Mouse (Mus musculus): Measurements from ENCODE around the gene Josd1. TPM values are rescaled to one million over a fixed set of nuclear protein-coding genes. Genes with fewer than 3 reads are reported as not detected.

Gene Josd1
- polyA plus RNA-seq, 1 experiment = 64.3 TPM

- Histone ChIP-seq H3K4me1 (ENCODE audit: control insufficient read depth, insufficient read depth, low read length) (no peaks in the 10 kb centered on the region), H3K27ac (ENCODE audit: insufficient read depth, low read length) (no peak overlapping the region), H3K4me3 (ENCODE audit: insufficient read depth, low read length) (no peak overlapping the region)
- TF ChIP-seq POLR2A (IDR thresholded peaks at IDR 0.05; ENCODE audit: extremely low read depth, insufficient read depth, low read length) (no peak), CTCF (IDR thresholded peaks at IDR 0.05; ENCODE audit: extremely low read depth, insufficient read depth, low read length) (no peak)
These were observed 39.6 kb downstream of the Josd1 start for GRCm38 (mm10) chr15:79648130-79648529.

DNA sequence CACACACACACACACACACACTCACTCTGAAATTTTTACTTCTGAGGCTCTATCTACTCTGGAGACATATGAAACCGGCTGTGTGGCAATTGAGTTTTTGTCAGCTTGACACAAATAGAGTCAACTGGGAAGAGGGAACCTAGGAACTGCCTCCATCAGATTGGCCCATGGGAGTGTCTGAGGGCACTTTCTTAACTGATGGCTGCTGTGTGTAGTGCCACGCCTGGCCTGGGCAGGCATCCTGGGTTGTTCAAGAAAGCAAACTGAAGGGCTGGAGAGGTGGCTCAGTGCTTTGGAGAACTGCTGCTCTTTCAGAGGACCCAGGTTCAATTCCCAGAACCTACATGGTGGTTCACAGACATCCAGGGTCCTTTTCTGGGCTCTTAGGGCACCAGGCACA lies 42.2 kb downstream of the Josd1 start:
- TF ChIP-seq CTCF (IDR thresholded peaks at IDR 0.05; ENCODE audit: extremely low read depth, insufficient read depth, low read length) (no peak), POLR2A (IDR thresholded peaks at IDR 0.05; ENCODE audit: extremely low read depth, insufficient read depth, low read length) (no peak)
- peaks cover 3% of the 10 kb centered on the region; the same call in 1 of the 2 replicates for H3K4me1 ChIP-seq (ENCODE audit: control insufficient read depth, insufficient read depth, low read length)
- no peak overlapping the region for H3K4me3 ChIP-seq (ENCODE audit: insufficient read depth, low read length)
- H3K27ac ChIP-seq (ENCODE audit: insufficient read depth, low read length) = no peak overlapping the region

DNA sequence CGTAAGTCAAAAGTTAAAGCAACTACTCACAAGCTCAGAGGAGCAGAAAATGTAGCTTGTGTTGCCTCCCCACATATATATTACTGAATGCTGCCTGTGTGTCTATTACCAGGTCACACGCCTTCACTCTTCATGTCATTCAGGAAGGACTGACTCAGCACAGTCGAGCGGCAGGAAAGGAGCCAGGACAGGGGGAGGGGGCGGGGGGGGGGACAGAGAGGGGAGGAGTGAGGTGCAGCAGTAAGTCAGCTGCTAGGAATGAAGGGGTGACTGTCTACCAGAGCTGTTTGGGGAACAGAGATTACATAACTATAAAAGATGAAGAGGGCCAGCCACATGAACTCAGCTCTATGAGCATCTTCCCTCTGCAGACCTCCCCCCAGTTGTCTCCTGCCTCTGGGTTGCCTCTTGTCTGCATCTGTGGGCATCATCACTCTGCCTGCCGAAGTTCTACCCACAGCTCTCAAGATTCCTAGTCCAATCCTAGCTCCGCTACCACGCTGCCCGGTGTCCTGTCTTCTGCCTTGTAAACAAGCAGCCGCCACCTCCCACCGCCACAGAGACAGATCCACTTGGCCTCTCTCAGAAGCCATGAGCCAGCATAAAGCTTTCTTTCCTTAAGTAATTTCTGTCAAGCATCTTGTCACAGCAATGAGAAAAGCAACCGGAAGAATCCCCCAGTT lies 46.4 kb downstream of the Josd1 start:
- H3K27ac ChIP-seq (ENCODE audit: insufficient read depth, low read length) = no peak overlapping the region
- peaks cover 3% of the 10 kb centered on the region; the same call in 1 of the 2 replicates for H3K4me1 ChIP-seq (ENCODE audit: control insufficient read depth, insufficient read depth, low read length)
- H3K4me3 ChIP-seq (ENCODE audit: insufficient read depth, low read length) = no peak overlapping the region
- TF ChIP-seq POLR2A (IDR thresholded peaks at IDR 0.05; ENCODE audit: extremely low read depth, insufficient read depth, low read length) (no peak), CTCF (IDR thresholded peaks at IDR 0.05; ENCODE audit: extremely low read depth, insufficient read depth, low read length) (no peak)

DNA sequence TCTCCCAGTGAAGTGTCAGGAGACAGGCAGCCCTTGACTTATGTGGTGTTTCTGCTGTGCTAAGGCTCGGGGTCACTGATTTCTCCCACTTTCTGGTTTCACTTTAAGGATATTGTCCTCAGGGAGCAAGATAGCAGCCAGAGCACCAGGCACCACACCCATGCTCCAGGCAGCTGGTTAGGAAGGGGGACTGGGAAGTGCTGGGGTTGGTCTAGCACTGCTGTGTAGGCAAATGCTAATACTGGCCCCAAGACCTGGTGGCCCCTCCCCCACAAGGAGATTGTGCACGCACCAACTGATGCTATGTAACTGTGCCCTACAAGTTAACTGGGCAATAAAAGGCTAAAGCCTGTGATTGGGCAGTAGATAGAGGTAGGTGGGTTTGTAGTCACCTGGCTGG lies 57.2 kb downstream of the Josd1 start:
- H3K4me1 ChIP-seq (ENCODE audit: control insufficient read depth, insufficient read depth, low read length) = no peaks in the 10 kb centered on the region
- H3K27ac ChIP-seq (ENCODE audit: insufficient read depth, low read length) = no peak overlapping the region
- H3K4me3 ChIP-seq (ENCODE audit: insufficient read depth, low read length) = no peak overlapping the region
- TF ChIP-seq POLR2A (IDR thresholded peaks at IDR 0.05; ENCODE audit: extremely low read depth, insufficient read depth, low read length) = no peak
- TF ChIP-seq CTCF (IDR thresholded peaks at IDR 0.05; ENCODE audit: extremely low read depth, insufficient read depth, low read length) = no peak

Other genes with a start within 250 kb of the Josd1 start
- gene Csnk1e, start 232.4 kb downstream of the Josd1 start, polyA plus RNA-seq (2012; rRNA removed) = 185 and 194 TPM in 2 replicates
- 115 and 120 TPM in 2 replicates for gene Kcnj4, start 182.7 kb downstream of the Josd1 start, polyA plus RNA-seq (2012; rRNA removed)
- gene Kdelr3, start 171.5 kb downstream of the Josd1 start, polyA plus RNA-seq (2012; rRNA removed) = 1.3 and 1.4 TPM in 2 replicates
- gene Ddx17, start 141.2 kb downstream of the Josd1 start, polyA plus RNA-seq (2012; rRNA removed) = 416 and 445 TPM in 2 replicates
- 2.6 and 2.8 TPM in 2 replicates for gene Dmc1, start 82.8 kb downstream of the Josd1 start, polyA plus RNA-seq (2012; rRNA removed)
- 12.6 and 14.5 TPM in 2 replicates for gene Fam227a, start 29.0 kb downstream of the Josd1 start, polyA plus RNA-seq (2012; rRNA removed)
- 35.6 and 37.0 TPM in 2 replicates for gene Cby1, start 28.7 kb downstream of the Josd1 start, polyA plus RNA-seq (2012; rRNA removed)
- 88.3 and 94.3 TPM in 2 replicates for gene Tomm22, start 17.1 kb downstream of the Josd1 start, polyA plus RNA-seq (2012; rRNA removed)
- 36.4 and 36.9 TPM in 2 replicates for gene Gtpbp1, start 2.9 kb upstream of the Josd1 start, polyA plus RNA-seq (2012; rRNA removed)
- gene Sun2, start 54.6 kb upstream of the Josd1 start, polyA plus RNA-seq (2012; rRNA removed) = 29.7 and 32.0 TPM in 2 replicates
- gene Dnal4, start 89.9 kb upstream of the Josd1 start, polyA plus RNA-seq (2012; rRNA removed) = 71.5 and 72.4 TPM in 2 replicates
- gene Nptxr, start 116.8 kb upstream of the Josd1 start, polyA plus RNA-seq (2012; rRNA removed) = 293 and 298 TPM in 2 replicates
- gene Npcd, start 146.3 kb upstream of the Josd1 start, polyA plus RNA-seq (2012; rRNA removed) = 2.4 and 3.0 TPM in 2 replicates
- 295 and 320 TPM in 2 replicates for gene Cbx6, start 146.8 kb upstream of the Josd1 start, polyA plus RNA-seq (2012; rRNA removed)
- gene Apobec3, start 203.7 kb upstream of the Josd1 start, polyA plus RNA-seq (2012; rRNA removed) = 6.7 and 7.5 TPM in 2 replicates